Mouse (Mus musculus) MEL (cell line): ENCODE results near the gene Tshz2.

Source experiments
- BHLHE40 ChIP-seq: IDR thresholded peaks from 2 replicates; pipeline ENCODE4 v1.6.1; 2012; ENCODE audit warnings: low read depth, mild to moderate bottlenecking, inconsistent platforms, low read length, improper control_type of control experiment, borderline replicate concordance
- CHD2 ChIP-seq: IDR thresholded peaks from 2 replicates; pipeline ENCODE4 v1.6.1; 2011; ENCODE audit warnings: low read length, improper control_type of control experiment
- CTCF ChIP-seq, 3 experiments: IDR thresholded peaks in 2 of 3; conservative IDR thresholded peaks in 1 of 3; 2 replicates each; pipeline ENCODE4 v1.5.1; 2011 to 2012; ENCODE audit warnings: low read length in 3 of 3, low read depth in 2 of 3, mild to moderate bottlenecking in 2 of 3, improper control_type of control experiment in 1 of 3, inconsistent platforms in 1 of 3, mixed read lengths in 1 of 3, moderate library complexity in 1 of 3; ENCODE audit not compliant: control insufficient read depth in 1 of 3, insufficient read depth in 1 of 3, poor library complexity in 1 of 3, severe bottlenecking in 1 of 3
- ETS1 ChIP-seq: IDR thresholded peaks from 2 replicates; pipeline ENCODE4 v1.6.1; 2012; ENCODE audit warnings: low read depth, mild to moderate bottlenecking, inconsistent platforms, low read length, improper control_type of control experiment, moderate library complexity
- GABPA ChIP-seq: IDR thresholded peaks from 2 replicates; pipeline ENCODE4 v1.6.1; 2012; ENCODE audit warnings: low read depth, mild to moderate bottlenecking, inconsistent platforms, low read length, improper control_type of control experiment, moderate library complexity
- GATA1 ChIP-seq: IDR thresholded peaks from 2 replicates; pipeline ENCODE4 v1.6.1; 2011; ENCODE audit warnings: low read depth, low read length, improper control_type of control experiment
- MAFK ChIP-seq: IDR thresholded peaks from 2 replicates; pipeline ENCODE4 v1.6.1; 2011; ENCODE audit warnings: low read depth, mild to moderate bottlenecking, low read length, improper control_type of control experiment, borderline replicate concordance
- MAX ChIP-seq: IDR thresholded peaks from 2 replicates; pipeline ENCODE4 v1.6.1; 2011; ENCODE audit warnings: low read length, improper control_type of control experiment
- NELFE ChIP-seq: IDR thresholded peaks from 2 replicates; pipeline ENCODE4 v1.6.1; 2011; ENCODE audit warnings: low read depth, low read length, improper control_type of control experiment
- POLR2A ChIP-seq, 2 experiments: IDR thresholded peaks; 2 replicates each; pipeline ENCODE4 v1.6.1; 2011 to 2012; ENCODE audit warnings: low read length in 2 of 2, mild to moderate bottlenecking in 2 of 2, control low read depth in 1 of 2, improper control_type of control experiment in 1 of 2, low read depth in 1 of 2, moderate library complexity in 1 of 2; ENCODE audit not compliant: control insufficient read depth in 1 of 2, insufficient read depth in 1 of 2, poor library complexity in 1 of 2
- POLR2AphosphoS5 ChIP-seq: IDR thresholded peaks from 2 replicates; pipeline ENCODE4 v1.6.1; 2012; ENCODE audit warnings: low read depth, borderline replicate concordance, mild to moderate bottlenecking, inconsistent platforms, low read length, moderate library complexity, mixed read lengths
- TAL1 ChIP-seq: IDR thresholded peaks from 2 replicates; pipeline ENCODE4 v1.6.1; 2012; ENCODE audit warnings: mild to moderate bottlenecking, inconsistent platforms, low read length, moderate library complexity, mixed read lengths
- ZMIZ1 ChIP-seq: IDR thresholded peaks from 2 replicates; pipeline ENCODE4 v1.6.1; 2012; ENCODE audit warnings: low read depth, mild to moderate bottlenecking, inconsistent platforms, low read length, improper control_type of control experiment, moderate library complexity

GRCm38 (mm10) chr2:169722341-169722740 lies 89.5 kb downstream of the Tshz2 start:
- no peak for TF ChIP-seq POLR2A (IDR thresholded peaks at IDR 0.05; ENCODE audit: control insufficient read depth in 1 of 2, insufficient read depth in 1 of 2, low read depth in 1 of 2, low read length in 2 of 2, poor library complexity in 1 of 2)
- no peak for TF ChIP-seq MAX
- TF ChIP-seq TAL1 = no peak
- no peak for TF ChIP-seq MAFK
- TF ChIP-seq CTCF (IDR thresholded peaks at IDR 0.05 in 2 of 3, conservative IDR thresholded peaks at IDR 0.05 in 1 of 3; ENCODE audit: control insufficient read depth in 1 of 3, insufficient read depth in 1 of 3, low read depth in 2 of 3, low read length in 3 of 3, poor library complexity in 1 of 3, severe bottlenecking in 1 of 3) = no peak
- TF ChIP-seq NELFE = no peak
- no peak for TF ChIP-seq CHD2
- no peak for TF ChIP-seq ETS1
- TF ChIP-seq POLR2AphosphoS5 = no peak
- TF ChIP-seq GABPA = no peak
- TF ChIP-seq BHLHE40 = no peak
- TF ChIP-seq GATA1 = no peak
- no peak for TF ChIP-seq ZMIZ1
